Mouse (Mus musculus): ENCODE measurements around the gene Hoxb1. TPM values are rescaled to one million over a fixed set of nuclear protein-coding genes. Genes with fewer than 3 reads are reported as not detected.

Gene Hoxb1
- total and polyA plus RNA-seq, 2 experiments from 2014 or later: not detected

DNA sequence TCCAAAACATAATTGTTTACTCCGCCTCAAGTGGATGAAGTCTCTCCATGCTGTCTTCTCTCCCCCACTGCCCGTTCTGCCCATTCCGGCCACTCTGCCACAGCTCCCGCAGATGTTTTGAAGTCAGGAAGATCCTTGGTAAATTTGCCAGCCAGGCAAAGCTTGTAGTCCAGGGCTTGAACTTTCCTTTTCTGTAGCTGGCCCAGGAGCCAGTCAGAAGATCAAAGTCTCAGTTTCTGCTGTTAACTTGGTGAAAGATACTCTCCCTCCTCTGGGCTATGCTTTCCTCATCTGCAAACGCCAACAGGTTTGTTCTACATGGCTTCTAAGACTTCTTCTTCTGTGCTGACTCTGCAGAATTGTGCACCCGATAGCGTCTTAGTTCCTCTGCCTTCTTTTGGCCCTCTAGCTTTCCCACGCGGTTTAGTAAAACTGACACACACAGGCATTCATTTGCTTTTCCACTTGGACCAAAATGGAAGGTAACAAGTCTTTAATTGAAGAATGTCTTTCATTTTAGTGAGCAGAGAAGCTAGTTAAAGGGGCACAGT, 47.5 kb downstream of the Hoxb1 start:
- DNase-seq (ENCODE audit: low spot score): no peak
- peak overlapping the region; percentile 19; the same call in 1 of the 2 replicates for H3K4me2 ChIP-seq (ENCODE audit: low read depth, low read length)
- H3K4me3 ChIP-seq (ENCODE audit: low read depth, low read length): no peak overlapping the region
- WGBS: 68% methylated on average over 9 of the region's 9 CpGs
- no peak for ATAC-seq (ENCODE audit: insufficient read depth, low read depth)
- TF ChIP-seq CTCF (IDR thresholded peaks at IDR 0.05; ENCODE audit: low read depth) (no peak), EP300 (IDR thresholded peaks at IDR 0.05; ENCODE audit: low read depth) (no peak)
- H3K36me3 ChIP-seq (replicated peaks; ENCODE audit: control insufficient read depth, insufficient read depth, low read length): no peaks in the 10 kb centered on the region
- H3K27me3 ChIP-seq (ENCODE audit: control insufficient read depth, insufficient read depth, low read length): peaks cover 57% of the 10 kb centered on the region
- 0 out of 2 replicates have a peak, but pooled peaks cover 6% of the 10 kb centered on the region for H3K4me1 ChIP-seq (ENCODE audit: control insufficient read depth, insufficient read depth)
- H3K9ac ChIP-seq (replicated peaks; ENCODE audit: low read depth, low read length): no peak overlapping the region
- no peaks in the 10 kb centered on the region for H3K9me3 ChIP-seq (replicated peaks; ENCODE audit: control insufficient read depth, low read length)
- no peak overlapping the region for H3K27ac ChIP-seq (ENCODE audit: low read depth)

DNA sequence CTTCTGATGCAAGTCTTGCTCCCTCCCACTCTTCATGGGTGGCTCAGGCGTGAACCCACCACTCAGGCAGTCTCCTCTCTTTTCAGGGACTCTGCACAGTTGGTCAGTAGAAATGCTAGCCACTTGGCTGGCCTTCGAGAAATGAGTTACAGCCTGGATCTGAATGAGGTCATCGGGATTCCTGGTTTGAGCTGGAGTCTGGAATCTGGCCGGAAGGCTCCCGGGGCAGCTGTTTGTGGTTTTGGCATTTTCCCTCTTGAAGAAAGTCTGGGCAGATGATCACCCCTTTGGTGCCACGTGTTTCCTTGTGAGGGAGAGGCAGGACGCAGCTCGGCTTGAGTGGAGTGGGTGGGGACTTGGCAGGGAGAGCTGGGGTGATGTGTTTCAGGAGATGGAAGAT, 48.0 kb downstream of the Hoxb1 start:
- 13% methylated on average over 8 of the region's 8 CpGs for WGBS
- Histone ChIP-seq H3K9me3 (replicated peaks; ENCODE audit: control insufficient read depth, low read length) (no peaks in the 10 kb centered on the region), H3K27me3 (ENCODE audit: control insufficient read depth, insufficient read depth, low read length) (peaks cover 54% of the 10 kb centered on the region), H3K4me3 (ENCODE audit: low read depth, low read length) (no peak overlapping the region), H3K27ac (ENCODE audit: low read depth) (no peak overlapping the region), H3K36me3 (replicated peaks; ENCODE audit: control insufficient read depth, insufficient read depth, low read length) (no peaks in the 10 kb centered on the region), H3K4me1 (ENCODE audit: control insufficient read depth, insufficient read depth) (0 out of 2 replicates have a peak, but pooled peaks cover 6% of the 10 kb centered on the region), H3K9ac (replicated peaks; ENCODE audit: low read depth, low read length) (no peak overlapping the region), H3K4me2 (ENCODE audit: low read depth, low read length) (peak overlapping the region; percentile 19; the same call in 1 of the 2 replicates)
- peak; percentile 83 for ATAC-seq (ENCODE audit: insufficient read depth, low read depth)
- TF ChIP-seq EP300 (IDR thresholded peaks at IDR 0.05; ENCODE audit: low read depth) (no peak), CTCF (IDR thresholded peaks at IDR 0.05; ENCODE audit: low read depth) (no peak)
- DNase-seq (ENCODE audit: low spot score): peak; percentile 74

DNA sequence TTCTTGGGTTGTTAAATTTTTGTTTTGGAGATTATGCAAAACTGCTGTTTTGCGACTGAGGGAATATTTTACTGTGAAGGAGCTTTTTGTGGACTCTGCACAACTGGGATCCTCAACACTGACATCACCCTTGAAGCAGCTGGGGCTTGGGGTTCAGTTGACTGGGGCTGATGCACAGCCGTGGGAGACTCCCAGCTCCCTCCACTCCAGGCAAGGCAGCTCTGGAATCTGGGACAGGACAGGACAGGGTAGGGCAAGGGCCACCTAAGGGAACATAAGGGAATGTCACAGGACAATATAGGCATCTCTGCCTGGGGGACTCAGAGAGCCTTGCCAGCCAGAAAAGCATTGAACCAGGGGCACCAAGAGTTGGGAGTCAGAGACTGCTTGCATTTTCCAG, 48.5 kb downstream of the Hoxb1 start:
- peaks cover 49% of the 10 kb centered on the region for H3K27me3 ChIP-seq (ENCODE audit: control insufficient read depth, insufficient read depth, low read length)
- no peaks in the 10 kb centered on the region for H3K9me3 ChIP-seq (replicated peaks; ENCODE audit: control insufficient read depth, low read length)
- no peaks in the 10 kb centered on the region for H3K36me3 ChIP-seq (replicated peaks; ENCODE audit: control insufficient read depth, insufficient read depth, low read length)
- no peak overlapping the region for H3K4me3 ChIP-seq (ENCODE audit: low read depth, low read length)
- H3K4me2 ChIP-seq (ENCODE audit: low read depth, low read length): no peak overlapping the region
- peak overlapping the region; percentile 49; the same call in 1 of the 2 replicates for H3K27ac ChIP-seq (ENCODE audit: low read depth)
- TF ChIP-seq CTCF (IDR thresholded peaks at IDR 0.05; ENCODE audit: low read depth) (no peak), EP300 (IDR thresholded peaks at IDR 0.05; ENCODE audit: low read depth) (no peak)
- DNase-seq (ENCODE audit: low spot score) (no peak), ATAC-seq (ENCODE audit: insufficient read depth, low read depth) (peak; percentile 33)
- no peak overlapping the region for H3K9ac ChIP-seq (replicated peaks; ENCODE audit: low read depth, low read length)
- H3K4me1 ChIP-seq (ENCODE audit: control insufficient read depth, insufficient read depth): 0 out of 2 replicates have a peak, but pooled peaks cover 6% of the 10 kb centered on the region
- 18% methylated on average over 2 of the region's 2 CpGs for WGBS

MicroRNAs encoded within 50 kb of the gene (microRNA counts, 519-probe panel; counts per million panel counts)
- 3,314 counts per million, percentile 37 among the panel's probes with 10 or more counts for microRNA mmu-miR-10a

Small RNAs within 50 kb of the gene (microRNA-seq; reads per million reads assigned to microRNA genes)
- 1,156 reads per million, percentile 80 among the genes with 10 or more reads in this experiment for gene Mir10a

Other genes starting within 250 kb of the Hoxb1 start
- not detected in 2 replicates for gene Ttll6, start 232.0 kb upstream of the Hoxb1 start, total RNA-seq (2014; rRNA removed; ENCODE audit: low replicate concordance)
- gene Ttll6, start 232.0 kb upstream of the Hoxb1 start, polyA plus RNA-seq (2015; fragmentation: Nextera tagmentation; extraction: Ambion mirVana): not detected in 2 replicates
- not detected in 2 replicates for gene Hoxb13, start 171.4 kb upstream of the Hoxb1 start, total RNA-seq (2014; rRNA removed; ENCODE audit: low replicate concordance)
- not detected in 2 replicates for gene Hoxb13, start 171.4 kb upstream of the Hoxb1 start, polyA plus RNA-seq (2015; fragmentation: Nextera tagmentation; extraction: Ambion mirVana)
- not detected in 2 replicates for gene Hoxb9, start 94.3 kb upstream of the Hoxb1 start, total RNA-seq (2014; rRNA removed; ENCODE audit: low replicate concordance)
- not detected in 2 replicates for gene Hoxb9, start 94.3 kb upstream of the Hoxb1 start, polyA plus RNA-seq (2015; fragmentation: Nextera tagmentation; extraction: Ambion mirVana)
- gene Hoxb8, start 83.8 kb upstream of the Hoxb1 start, total RNA-seq (2014; rRNA removed; ENCODE audit: low replicate concordance): not detected in 2 replicates
- not detected in 2 replicates for gene Hoxb8, start 83.8 kb upstream of the Hoxb1 start, polyA plus RNA-seq (2015; fragmentation: Nextera tagmentation; extraction: Ambion mirVana)
- not detected in 2 replicates for gene Hoxb7, start 79.1 kb upstream of the Hoxb1 start, total RNA-seq (2014; rRNA removed; ENCODE audit: low replicate concordance)
- gene Hoxb7, start 79.1 kb upstream of the Hoxb1 start, polyA plus RNA-seq (2015; fragmentation: Nextera tagmentation; extraction: Ambion mirVana): 0.20 TPM in 1 of 2 replicates, not detected in the other
- gene Hoxb6, start 73.3 kb upstream of the Hoxb1 start, total RNA-seq (2014; rRNA removed; ENCODE audit: low replicate concordance): not detected in 2 replicates
- gene Hoxb6, start 73.3 kb upstream of the Hoxb1 start, polyA plus RNA-seq (2015; fragmentation: Nextera tagmentation; extraction: Ambion mirVana): not detected in 2 replicates
- 0.19 TPM in 1 of 2 replicates, not detected in the other for gene Hoxb5, start 62.4 kb upstream of the Hoxb1 start, total RNA-seq (2014; rRNA removed; ENCODE audit: low replicate concordance)
- 0.08 and 0.25 TPM in 2 replicates for gene Hoxb5, start 62.4 kb upstream of the Hoxb1 start, polyA plus RNA-seq (2015; fragmentation: Nextera tagmentation; extraction: Ambion mirVana)
- 0.39 and 2.3 TPM in 2 replicates for gene Hoxb4, start 47.5 kb upstream of the Hoxb1 start, total RNA-seq (2014; rRNA removed; ENCODE audit: low replicate concordance)
- 0.19 and 0.25 TPM in 2 replicates for gene Hoxb4, start 47.5 kb upstream of the Hoxb1 start, polyA plus RNA-seq (2015; fragmentation: Nextera tagmentation; extraction: Ambion mirVana)
- 0.08 and 0.66 TPM in 2 replicates for gene Hoxb3, start 42.4 kb upstream of the Hoxb1 start, total RNA-seq (2014; rRNA removed; ENCODE audit: low replicate concordance)
- 0.15 and 0.32 TPM in 2 replicates for gene Hoxb3, start 42.4 kb upstream of the Hoxb1 start, polyA plus RNA-seq (2015; fragmentation: Nextera tagmentation; extraction: Ambion mirVana)
- gene Hoxb2, start 15.2 kb upstream of the Hoxb1 start, total RNA-seq (2014; rRNA removed; ENCODE audit: low replicate concordance): 1.9 and 3.2 TPM in 2 replicates
- 0.97 and 1.8 TPM in 2 replicates for gene Hoxb2, start 15.2 kb upstream of the Hoxb1 start, polyA plus RNA-seq (2015; fragmentation: Nextera tagmentation; extraction: Ambion mirVana)
- gene Skap1, start 98.8 kb downstream of the Hoxb1 start, total RNA-seq (2014; rRNA removed; ENCODE audit: low replicate concordance): 4.4 TPM in 1 of 2 replicates, not detected in the other
- 0.11 TPM in 1 of 2 replicates, not detected in the other for gene Skap1, start 98.8 kb downstream of the Hoxb1 start, polyA plus RNA-seq (2015; fragmentation: Nextera tagmentation; extraction: Ambion mirVana)

All from heart, postnatal 0 days (tissue).